Mouse (Mus musculus) ES-E14 (cell line): Measurements from ENCODE around the gene Mad1l1. TPM values are rescaled to one million over a fixed set of nuclear protein-coding genes. Genes with fewer than 3 reads are reported as not detected.

ENCODE experiments used
- DNase-seq: peaks from one replicate; pipeline ENCODE4 v3.0.0-alpha.2; 2013; ENCODE audit warnings: low read depth, low spot score
- H3K27ac ChIP-seq: 2 replicates; pipeline ENCODE4 v1.5.1; 2012; ENCODE audit warnings: low read depth, mild to moderate bottlenecking, low read length, moderate library complexity, mixed read lengths; ENCODE audit not compliant: poor library complexity, insufficient read depth, severe bottlenecking
- H3K36me3 ChIP-seq: 2 replicates; pipeline ENCODE4 v1.6.1; 2012; ENCODE audit warnings: mild to moderate bottlenecking, low read length, moderate library complexity, mixed read lengths; ENCODE audit not compliant: control insufficient read depth, poor library complexity, insufficient read depth, severe bottlenecking
- H3K4me1 ChIP-seq, 2 experiments: fragments of 150-350 bp in 1 of 2; sonication (generic) in 1 of 2; 2 replicates each; pipeline ENCODE4 v1.6.1; 2012; ENCODE audit warnings: low read length in 2 of 2, mild to moderate bottlenecking in 1 of 2, mixed read lengths in 1 of 2; ENCODE audit not compliant: control insufficient read depth in 2 of 2, insufficient read depth in 2 of 2, poor library complexity in 1 of 2
- H3K4me3 ChIP-seq, 2 experiments: fragments of 150-350 bp in 1 of 2; sonication (generic) in 1 of 2; 2 replicates each; pipeline ENCODE4 v1.5.1; 2012; ENCODE audit warnings: low read length in 2 of 2, low read depth in 1 of 2, mild to moderate bottlenecking in 1 of 2, mixed read lengths in 1 of 2; ENCODE audit not compliant: insufficient read depth in 1 of 2, poor library complexity in 1 of 2, severe bottlenecking in 1 of 2
- H3K9ac ChIP-seq: 2 replicates; pipeline ENCODE4 v1.6.1; 2012; ENCODE audit warnings: low read depth, mild to moderate bottlenecking, low read length, mixed read lengths; ENCODE audit not compliant: poor library complexity, insufficient read depth, severe bottlenecking
- H3K9me3 ChIP-seq: fragments of 150-350 bp; sonication (generic); 2 replicates; pipeline ENCODE4 v1.6.1; 2012; ENCODE audit warnings: low read depth, mild to moderate bottlenecking, low read length; ENCODE audit not compliant: control insufficient read depth, insufficient read depth
- CHD2 ChIP-seq: IDR thresholded peaks from 2 replicates; pipeline ENCODE4 v1.6.1; 2014; ENCODE audit warnings: mild to moderate bottlenecking, low read depth, low read length, inconsistent platforms
- HCFC1 ChIP-seq: IDR thresholded peaks from 2 replicates; pipeline ENCODE4 v1.6.1; 2012; ENCODE audit warnings: low read length, inconsistent platforms, borderline replicate concordance; ENCODE audit not compliant: insufficient read depth
- MAFK ChIP-seq: IDR thresholded peaks from 2 replicates; pipeline ENCODE4 v1.6.1; 2014; ENCODE audit warnings: mild to moderate bottlenecking, low read depth, low read length, inconsistent platforms; ENCODE audit not compliant: insufficient read depth
- ZC3H11A ChIP-seq: IDR thresholded peaks from 2 replicates; pipeline ENCODE4 v1.6.1; 2012; ENCODE audit warnings: low read depth, mild to moderate bottlenecking, inconsistent platforms, low read length, borderline replicate concordance
- ZNF384 ChIP-seq: IDR thresholded peaks from 2 replicates; pipeline ENCODE4 v1.6.1; 2012; ENCODE audit warnings: low read depth, low read length, inconsistent platforms
- in situ Hi-C, 2 experiments: fragments of 600-800 bp; cut with MboI; formaldehyde crosslinking; loops; one replicate each; pipeline ENCODE4 v1.15.1; 2025; ENCODE audit warnings: low sequenced_read_pairs in 2 of 2, inconsistent platforms in 1 of 2; ENCODE audit not compliant: unreplicated experiment in 2 of 2
- total RNA-seq: library from RNA; depleted of rRNA; stranded (reverse); fragments of 300-350 nt; gene quantifications from 2 replicates; pipeline ENCODE4 v1.2.3, GENCODE M21; 2012

Mad1l1 gene
- total RNA-seq, 1 experiment, result 47.2 TPM

GRCm38 (mm10) chr5:140339836-140340235, 18.5 kb upstream of the Mad1l1 start:
- Histone ChIP-seq H3K27ac (no peak overlapping the region), H3K36me3 (peaks cover 44% of the 10 kb centered on the region; the same call in 1 of the 2 replicates)
- in situ Hi-C loops, result no loop called here

GRCm38 (mm10) chr5:140338779-140339178, 17.4 kb upstream of the Mad1l1 start:
- in situ Hi-C loops, result no loop called here

More at GRCm38 (mm10) chr5:140339836-140340235, 18.5 kb upstream of the Mad1l1 start:
- H3K9ac ChIP-seq, result no peak overlapping the region
- no peak for DNase-seq
- no peak for TF ChIP-seq HCFC1
- no peak for TF ChIP-seq MAFK
- TF ChIP-seq CHD2, result no peak
- TF ChIP-seq ZNF384, result no peak
- no peak for TF ChIP-seq ZC3H11A
- H3K4me1 ChIP-seq, result no peaks in the 10 kb centered on the region
- no peak overlapping the region for H3K4me3 ChIP-seq
- H3K9me3 ChIP-seq, result no peaks in the 10 kb centered on the region

GRCm38 (mm10) chr5:140336680-140337079, 15.3 kb upstream of the Mad1l1 start:
- Histone ChIP-seq H3K9me3 (no peaks in the 10 kb centered on the region), H3K4me3 (no peak overlapping the region), H3K27ac (no peak overlapping the region), H3K9ac (no peak overlapping the region), H3K36me3 (peaks cover 31% of the 10 kb centered on the region; the same call in 1 of the 2 replicates), H3K4me1 (peaks cover 0 to 4% of the 10 kb centered on the region in 2 experiments; a peak in 2 of 4 replicates)
- TF ChIP-seq ZC3H11A (no peak), ZNF384 (no peak), MAFK (no peak), CHD2 (no peak), HCFC1 (no peak)
- DNase-seq, result no peak
- in situ Hi-C loops, result no loop called here

More at GRCm38 (mm10) chr5:140338779-140339178, 17.4 kb upstream of the Mad1l1 start:
- H3K9me3 ChIP-seq, result no peaks in the 10 kb centered on the region
- no peak overlapping the region for H3K27ac ChIP-seq
- DNase-seq, result no peak
- no peak overlapping the region for H3K9ac ChIP-seq
- no peak overlapping the region for H3K4me3 ChIP-seq
- peaks cover 34% of the 10 kb centered on the region; the same call in 1 of the 2 replicates for H3K36me3 ChIP-seq
- TF ChIP-seq CHD2 (no peak), HCFC1 (no peak), MAFK (no peak), ZNF384 (no peak), ZC3H11A (no peak)
- no peaks in the 10 kb centered on the region for H3K4me1 ChIP-seq

- Histone ChIP-seq H3K4me1 (peaks cover 0 to 4% of the 10 kb centered on the region in 2 experiments; a peak in 2 of 4 replicates), H3K4me3 (no peak overlapping the region), H3K9ac (no peak overlapping the region; the same call in 1 of the 2 replicates), H3K36me3 (peaks cover 15% of the 10 kb centered on the region; the same call in 1 of the 2 replicates), H3K27ac (no peak overlapping the region), H3K9me3 (no peaks in the 10 kb centered on the region)
- in situ Hi-C loops, result no loop called here
- no peak for DNase-seq
- TF ChIP-seq ZC3H11A (no peak), HCFC1 (no peak), ZNF384 (no peak)
These were observed 12.3 kb upstream of the Mad1l1 start for GRCm38 (mm10) chr5:140333631-140334030.
